Mouse (Mus musculus) megakaryocyte, embryonic 14.5 days (primary cell): ENCODE data around the gene Slbp. TPM values are rescaled to one million over a fixed set of nuclear protein-coding genes. Genes with fewer than 3 reads are reported as not detected.

Experiments used
- H3K27me3 ChIP-seq: replicated peaks from 2 replicates; pipeline ENCODE3; 2012; ENCODE audit warnings: inconsistent platforms
- H3K36me3 ChIP-seq: replicated peaks from 2 replicates; pipeline ENCODE3; 2012; ENCODE audit warnings: low read length, inconsistent platforms, mixed read lengths
- H3K4me1 ChIP-seq: 2 replicates; pipeline ENCODE4 v1.6.1; 2012; ENCODE audit warnings: inconsistent platforms
- H3K4me3 ChIP-seq: replicated peaks from 2 replicates; pipeline ENCODE3; 2012; ENCODE audit warnings: moderate library complexity, mild to moderate bottlenecking, inconsistent platforms
- H3K9me3 ChIP-seq: 2 replicates; pipeline ENCODE4 v1.6.1; 2012; ENCODE audit warnings: inconsistent platforms
- FLI1 ChIP-seq: IDR thresholded peaks from 2 replicates; pipeline ENCODE4 v1.6.1; 2012; ENCODE audit warnings: low read length, inconsistent platforms, mixed read lengths
- GATA1 ChIP-seq: IDR thresholded peaks from 3 replicates; pipeline ENCODE4 v1.6.1; 2012; ENCODE audit warnings: mixed read lengths, low read length, inconsistent platforms, borderline replicate concordance
- polyA plus RNA-seq: library from polyadenylated mRNA; stranded (reverse); fragments of >175 nt; gene quantifications from 2 replicates; pipeline ENCODE4 v1.2.3, GENCODE M21; 2012; ENCODE audit warnings: low replicate concordance; ENCODE audit not compliant: insufficient read depth

Slbp gene
- 14.6 and 43.9 TPM in 2 replicates for polyA plus RNA-seq

- Histone ChIP-seq H3K9me3 (no peaks in the 10 kb centered on the region), H3K4me3 (peak within 1 kb of the TSS; percentile 96), H3K4me1 (peaks cover 73% of the 10 kb centered on the region), H3K27me3 (no peaks in the 10 kb centered on the region), H3K36me3 (peaks cover 57% of the 10 kb centered on the region)
- TF ChIP-seq FLI1 = no peak; the same call in 1 of the 2 replicates
- no peak for TF ChIP-seq GATA1
Measured at GRCm38 (mm10) chr5:33651921-33652782, at the start of gene Slbp. TSS of gene Slbp (minus strand) at chr5:33652574.

DNA sequence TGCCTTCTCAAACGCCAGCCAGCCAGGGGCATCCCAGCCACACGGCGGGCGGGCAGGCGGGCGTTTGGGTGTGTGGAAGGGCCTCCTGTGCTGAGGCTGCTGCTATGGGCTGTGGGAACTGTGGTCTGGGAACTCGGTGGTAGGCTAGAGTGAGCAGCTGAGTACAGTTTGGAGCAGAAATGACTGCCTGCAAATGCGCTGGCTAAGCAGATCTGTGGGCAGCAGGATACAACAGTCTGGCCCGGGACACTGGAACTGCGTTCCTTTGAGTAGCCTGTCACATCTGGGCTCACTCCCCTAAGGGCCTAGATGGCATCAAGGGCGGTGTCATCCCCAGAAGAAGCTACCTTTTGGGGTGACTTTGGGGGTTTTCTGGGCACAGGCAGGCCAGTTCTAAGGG lies 49.5 kb upstream of the Slbp start:
- H3K4me3 ChIP-seq = no peak overlapping the region
- H3K4me1 ChIP-seq = peaks cover 96% of the 10 kb centered on the region
- TF ChIP-seq GATA1 = no peak
- no peaks in the 10 kb centered on the region for H3K9me3 ChIP-seq
- H3K36me3 ChIP-seq = peaks cover 5% of the 10 kb centered on the region
- H3K27me3 ChIP-seq = peaks cover 49% of the 10 kb centered on the region

DNA sequence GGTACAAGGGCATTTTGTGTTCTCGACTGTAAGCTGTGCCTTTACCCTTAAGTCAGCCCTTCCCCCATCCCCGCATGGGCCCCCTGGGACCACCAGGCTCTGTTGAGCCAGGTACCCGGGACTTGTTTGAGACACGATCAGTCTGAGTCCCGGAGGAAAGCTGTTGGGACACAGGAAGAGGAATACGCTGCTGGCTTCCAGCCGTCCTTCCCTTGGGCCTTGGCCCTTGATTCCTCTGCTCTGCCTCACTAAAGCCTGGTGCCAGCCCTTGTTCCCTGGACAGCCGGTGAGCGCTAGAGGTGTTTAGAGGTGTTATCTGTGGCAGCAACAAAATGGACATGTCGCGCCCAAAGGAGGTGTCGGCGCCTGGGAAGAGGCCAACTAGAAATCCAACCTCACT lies 47.6 kb upstream of the Slbp start:
- Histone ChIP-seq H3K9me3 (no peaks in the 10 kb centered on the region), H3K36me3 (peaks cover 5% of the 10 kb centered on the region), H3K4me3 (no peak overlapping the region), H3K27me3 (peaks cover 67% of the 10 kb centered on the region), H3K4me1 (peaks cover 96% of the 10 kb centered on the region)
- TF ChIP-seq FLI1 (no peak), GATA1 (no peak)

GRCm38 (mm10) chr5:33698669-33699068 lies 46.3 kb upstream of the Slbp start:
- Histone ChIP-seq H3K27me3 (peaks cover 81% of the 10 kb centered on the region), H3K9me3 (no peaks in the 10 kb centered on the region), H3K4me1 (peaks cover 87% of the 10 kb centered on the region), H3K4me3 (no peak overlapping the region), H3K36me3 (no peaks in the 10 kb centered on the region)
- TF ChIP-seq FLI1 (no peak), GATA1 (no peak)

GRCm38 (mm10) chr5:33697947-33698512 lies 45.7 kb upstream of the Slbp start:
- no peaks in the 10 kb centered on the region for H3K36me3 ChIP-seq
- no peak overlapping the region for H3K4me3 ChIP-seq
- no peaks in the 10 kb centered on the region for H3K9me3 ChIP-seq
- H3K27me3 ChIP-seq = peaks cover 86% of the 10 kb centered on the region
- TF ChIP-seq GATA1 (no peak), FLI1 (no peak)
- peaks cover 83% of the 10 kb centered on the region for H3K4me1 ChIP-seq

GRCm38 (mm10) chr5:33697534-33697933 lies 45.2 kb upstream of the Slbp start:
- Histone ChIP-seq H3K4me3 (no peak overlapping the region), H3K36me3 (no peaks in the 10 kb centered on the region), H3K27me3 (peaks cover 91% of the 10 kb centered on the region), H3K9me3 (no peaks in the 10 kb centered on the region), H3K4me1 (peaks cover 81% of the 10 kb centered on the region)
- peak; percentile 64; the same call in 1 of the 3 replicates for TF ChIP-seq GATA1
- TF ChIP-seq FLI1 = no peak

DNA sequence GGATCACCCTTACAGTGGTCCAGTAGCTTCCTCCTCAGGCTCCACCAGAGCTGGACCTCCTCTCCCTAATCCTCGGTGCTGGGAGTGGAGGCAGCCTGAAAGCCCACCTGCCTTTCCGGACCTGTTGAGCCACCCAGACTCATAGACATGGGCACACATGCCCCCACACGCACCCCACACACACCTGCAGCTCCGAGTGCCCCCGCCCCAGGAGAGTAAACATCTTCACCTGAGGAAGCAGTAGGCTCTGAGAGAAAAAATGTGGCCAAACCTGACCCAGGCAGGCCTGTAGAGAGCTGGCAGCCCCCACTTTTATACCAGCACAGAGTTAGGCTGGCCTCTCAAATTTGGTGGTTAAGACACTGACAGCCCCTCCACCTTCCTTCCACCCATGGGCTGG lies 44.1 kb upstream of the Slbp start:
- Histone ChIP-seq H3K4me3 (no peak overlapping the region), H3K27me3 (peaks cover 91% of the 10 kb centered on the region), H3K4me1 (peaks cover 76% of the 10 kb centered on the region), H3K36me3 (no peaks in the 10 kb centered on the region), H3K9me3 (no peaks in the 10 kb centered on the region)
- TF ChIP-seq FLI1 (no peak), GATA1 (no peak)

GRCm38 (mm10) chr5:33695718-33696121 lies 43.3 kb upstream of the Slbp start:
- H3K9me3 ChIP-seq = no peaks in the 10 kb centered on the region
- H3K27me3 ChIP-seq = peaks cover 89% of the 10 kb centered on the region
- peaks cover 70% of the 10 kb centered on the region for H3K4me1 ChIP-seq
- TF ChIP-seq GATA1 = no peak
- no peak for TF ChIP-seq FLI1
- H3K36me3 ChIP-seq = no peaks in the 10 kb centered on the region
- peak overlapping the region; percentile 81 for H3K4me3 ChIP-seq

DNA sequence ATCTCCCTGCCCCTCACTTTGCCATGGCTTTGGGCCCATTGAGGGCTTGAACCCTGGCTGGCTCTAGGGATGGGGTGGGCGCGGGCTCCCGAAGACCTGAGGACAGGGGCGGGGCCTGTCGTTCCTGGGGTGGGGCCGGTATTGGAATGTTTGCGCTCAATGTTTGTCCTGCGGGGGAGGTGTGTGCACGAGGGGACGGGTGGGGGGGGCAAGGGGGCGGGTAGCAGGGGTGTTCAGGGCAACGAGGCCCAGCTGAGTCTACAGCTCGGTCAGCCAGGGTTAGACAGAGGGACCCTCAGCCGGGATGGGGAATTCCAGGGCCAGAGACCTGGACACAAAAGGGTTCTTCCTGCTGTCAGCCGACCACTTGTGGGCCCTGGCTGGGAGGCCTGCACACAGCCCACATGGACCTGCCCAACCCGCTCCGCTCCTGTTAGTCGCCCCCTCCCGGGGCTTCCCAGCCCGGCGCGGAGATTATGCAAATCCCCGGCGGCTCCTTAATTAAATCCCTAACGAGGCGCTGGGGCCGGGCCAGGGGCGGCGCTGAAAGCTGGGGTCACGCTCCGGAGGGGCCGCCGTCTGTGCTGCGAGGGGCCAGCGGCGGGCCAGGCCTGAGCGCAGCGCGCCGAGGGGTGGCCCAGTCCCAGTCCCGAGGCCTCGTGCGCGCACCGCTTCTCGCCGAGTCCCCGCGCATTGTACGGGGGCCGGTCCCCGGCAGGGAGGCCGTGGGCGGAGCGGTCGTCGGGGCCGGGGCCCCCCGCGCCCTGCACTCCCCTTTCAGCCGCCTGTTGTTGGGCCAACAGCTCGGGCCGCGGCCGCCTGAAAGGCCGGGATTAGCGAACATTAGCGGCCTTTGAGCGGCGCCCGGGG lies 42.7 kb upstream of the Slbp start:
- Histone ChIP-seq H3K36me3 (no peaks in the 10 kb centered on the region), H3K27me3 (peaks cover 89% of the 10 kb centered on the region), H3K9me3 (no peaks in the 10 kb centered on the region), H3K4me1 (peaks cover 68% of the 10 kb centered on the region), H3K4me3 (peak overlapping the region; percentile 81)
- no peak for TF ChIP-seq FLI1
